In the genomic region with DNA sequence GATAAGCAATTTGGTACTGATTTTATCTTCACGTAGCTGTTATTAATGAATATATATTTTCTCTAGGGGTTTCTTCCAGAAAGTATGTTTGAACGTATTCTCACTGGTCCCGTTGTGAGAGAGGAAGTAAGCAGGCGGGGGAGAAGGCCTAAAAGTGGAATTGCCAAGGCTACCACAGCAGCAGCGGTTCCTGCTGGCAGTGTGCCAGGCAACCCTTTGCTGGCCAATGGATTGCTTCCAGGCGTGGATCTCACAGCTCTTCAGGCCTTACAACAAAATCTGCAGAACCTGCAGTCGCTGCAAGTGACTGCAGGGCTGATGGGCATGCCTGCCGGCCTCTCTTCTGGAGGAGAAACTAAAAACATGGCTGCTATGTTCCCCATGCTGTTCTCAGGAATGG, we compare ENCODE assay signal across 8 mouse cellular contexts. TPM values are rescaled to one million over a fixed set of nuclear protein-coding genes. Genes with fewer than 3 reads are reported as not detected.
A peak's percentile ranks its signal among the peaks of the same experiment; 100 is the strongest.
DNase-seq lines count a peak whose midpoint lies in the region; ATAC-seq and TF ChIP-seq lines count a peak whose summit lies in the region.

No protein-coding gene starts in this region.

- TF ChIP-seq POLR2A in thymus, adult 2 months (IDR thresholded peaks at IDR 0.05; ENCODE audit: control insufficient read depth, extremely low read depth, insufficient read depth, low read length, poor library complexity): no peak

- H3K36me3 ChIP-seq in lung, embryonic 14.5 days (ENCODE audit: insufficient read depth): peaks cover 37% of the 10 kb centered on the region
- H3K36me3 ChIP-seq in thymus, adult 2 months (ENCODE audit: control insufficient read depth, insufficient read depth, low read length): peaks cover 39% of the 10 kb centered on the region

- H3K4me3 ChIP-seq in lung, embryonic 14.5 days (ENCODE audit: low read depth, low read length): no peak overlapping the region
- H3K4me3 ChIP-seq in thymus, adult 2 months (ENCODE audit: control insufficient read depth, insufficient read depth, low read length): no peak overlapping the region

- H3K27ac ChIP-seq in lung, embryonic 14.5 days (ENCODE audit: low read depth): no peak overlapping the region
- H3K27ac ChIP-seq in thymus, adult 2 months (ENCODE audit: control insufficient read depth, insufficient read depth, low read length): no peak overlapping the region

- H3K4me2 ChIP-seq in lung, embryonic 14.5 days: no peak overlapping the region

- no peaks in the 10 kb centered on the region for H3K27me3 ChIP-seq in lung, embryonic 14.5 days (ENCODE audit: insufficient read depth, low read length)
- H3K27me3 ChIP-seq in thymus, adult 2 months (ENCODE audit: control insufficient read depth, insufficient read depth, low read length): no peaks in the 10 kb centered on the region

- H3K4me1 ChIP-seq in lung, embryonic 14.5 days (ENCODE audit: insufficient read depth): 0 out of 2 replicates have a peak, but pooled peaks cover 6% of the 10 kb centered on the region
- no peaks in the 10 kb centered on the region for H3K4me1 ChIP-seq in thymus, adult 2 months (replicated peaks; ENCODE audit: control insufficient read depth, insufficient read depth, low read length)

- 19% methylated on average over 8 of the region's 8 CpGs for WGBS in lung, embryonic 14.5 days
- WGBS in thymus, adult 2 months: 56% methylated on average over 8 of the region's 8 CpGs

- peak; percentile 22 for DNase-seq in urinary bladder, postnatal 25 days (ENCODE audit: low spot score)
- DNase-seq in urinary bladder, postnatal 10 days (ENCODE audit: low spot score): no peak
- peak; percentile 73 to 84 for DNase-seq in cerebellum, postnatal 25 days
- DNase-seq in heart, adult 9 months (ENCODE audit: low spot score in 2 of 2): peak; percentile 68 to 75
- DNase-seq in kidney, postnatal 25 days: peak; percentile 80 to 84
- DNase-seq in lung, embryonic 14.5 days: peak; percentile 97
- peak; percentile 61 for DNase-seq in right cerebral cortex, adult 18-20 months
- no peak for DNase-seq in thymus, adult 2 months

- H3K9me3 ChIP-seq in lung, embryonic 14.5 days (ENCODE audit: low read depth, low read length): no peaks in the 10 kb centered on the region

- H3K9ac ChIP-seq in lung, embryonic 14.5 days: no peak overlapping the region

- ATAC-seq in lung, embryonic 14.5 days (ENCODE audit: insufficient read depth): peak; percentile 82

- TF ChIP-seq CTCF in lung, embryonic 14.5 days (IDR thresholded peaks at IDR 0.05; ENCODE audit: low read depth): no peak
- no peak for TF ChIP-seq CTCF in thymus, adult 2 months (IDR thresholded peaks at IDR 0.05; ENCODE audit: borderline replicate concordance, control insufficient read depth, extremely low read depth, insufficient read depth, low read length, poor library complexity)

RNA-seq across cellular contexts. Expression of a gene that starts 18.8 kb away (rescaled TPM):
- 19.5 and 23.2 TPM in 2 replicates for polyA plus RNA-seq in lung, embryonic 14.5 days (2014; fragmentation: Nextera tagmentation; extraction: Ambion mirVana)
- polyA plus RNA-seq in thymus, adult 2 months (2012; rRNA removed): 51.6 and 52.9 TPM in 2 replicates

Comparison
In these comparisons a context has a peak if more than half of its experiments do, and no peak if none do; other contexts are left out.
1. DNase-seq: peak in urinary bladder, postnatal 25 days (single experiment), cerebellum, postnatal 25 days (2 of 2), heart, adult 9 months (2 of 2), kidney, postnatal 25 days (2 of 2), lung, embryonic 14.5 days (single experiment) and right cerebral cortex, adult 18-20 months (single experiment); none in urinary bladder, postnatal 10 days (single experiment) and thymus, adult 2 months (single experiment).